Mouse (Mus musculus) limb, embryonic 14.5 days (tissue): Measurements from ENCODE around the gene Rapgef4. TPM values are rescaled to one million over a fixed set of nuclear protein-coding genes. Genes with fewer than 3 reads are reported as not detected.

ENCODE experiments used
- ATAC-seq: fragments of 200-750 bp; cut with Nextera tagmentation; 2 replicates; pipeline ENCODE4 v1.8.0; 2017; ENCODE audit warnings: low read depth, moderate number of reproducible peaks, moderate TSS enrichment; ENCODE audit not compliant: low FRiP score
- DNase-seq: peaks from one replicate; pipeline ENCODE4 v3.0.0-alpha.2; 2015; ENCODE audit warnings: low spot score
- H3K27ac ChIP-seq: fragments of 300-500 bp; sonication (generic); replicated peaks from 2 replicates; pipeline ENCODE4 v1.5.1; 2014; ENCODE audit warnings: low read depth, mild to moderate bottlenecking, low read length, moderate library complexity, mixed read lengths
- H3K27me3 ChIP-seq: fragments of 300-500 bp; sonication (generic); 2 replicates; pipeline ENCODE4 v1.6.1; 2014; ENCODE audit warnings: low read length, mixed read lengths; ENCODE audit not compliant: control insufficient read depth, insufficient read depth
- H3K36me3 ChIP-seq: fragments of 300-500 bp; sonication (generic); 2 replicates; pipeline ENCODE4 v1.6.1; 2014; ENCODE audit warnings: mild to moderate bottlenecking, low read length, moderate library complexity, mixed read lengths; ENCODE audit not compliant: control insufficient read depth, insufficient read depth
- H3K4me1 ChIP-seq: fragments of 300-500 bp; sonication (generic); 2 replicates; pipeline ENCODE4 v1.6.1; 2014; ENCODE audit warnings: antibody characterized with exemption, low read length, mixed read lengths; ENCODE audit not compliant: control insufficient read depth, insufficient read depth
- H3K4me2 ChIP-seq: fragments of 300-500 bp; sonication (generic); replicated peaks from 2 replicates; pipeline ENCODE4 v1.6.1; 2014; ENCODE audit warnings: low read depth, mild to moderate bottlenecking, low read length, moderate library complexity; ENCODE audit not compliant: severe bottlenecking
- H3K4me3 ChIP-seq: fragments of 300-500 bp; sonication (generic); replicated peaks from 2 replicates; pipeline ENCODE4 v1.5.1; 2014; ENCODE audit warnings: low read length
- H3K9ac ChIP-seq: fragments of 300-500 bp; sonication (generic); 2 replicates; pipeline ENCODE4 v1.6.1; 2014; ENCODE audit warnings: mild to moderate bottlenecking, low read depth, low read length, moderate library complexity; ENCODE audit not compliant: severe bottlenecking
- H3K9me3 ChIP-seq: fragments of 300-500 bp; sonication (generic); 2 replicates; pipeline ENCODE4 v1.6.1; 2016; ENCODE audit warnings: low read length; ENCODE audit not compliant: control insufficient read depth
- POLR2A ChIP-seq: fragments of 200-500 bp; IDR thresholded peaks from 2 replicates; pipeline ENCODE4 v1.8.0; 2012; ENCODE audit warnings: inconsistent platforms, mild to moderate bottlenecking, moderate library complexity, borderline replicate concordance; ENCODE audit not compliant: insufficient read depth, insufficient read length; ENCODE audit errors: extremely low read depth
- WGBS: fragments of 180-500 bp; shearing (Covaris S2); extraction: QIAGEN DNeasy Blood & Tissue Kit; methylation state at CpG from one replicate; pipeline ENCODE4 v1.1.7; 2014; 5-methylcytosine and 5-hydroxymethylcytosine counted together
- polyA plus RNA-seq, 2 experiments: library from polyadenylated mRNA; depleted of rRNA in 1 of 2; stranded (reverse) in 1 of 2; unstranded in 1 of 2; fragments of >200 nt; fragmentation: Nextera tagmentation in 1 of 2; extraction: Ambion mirVana in 1 of 2; gene quantifications; 2 replicates each; pipeline versions ENCODE4 v1.2.1 to v1.2.3; 2012 to 2014

Gene Rapgef4
- polyA plus RNA-seq, 2 experiments = 2.2 to 2.3 TPM

DNA sequence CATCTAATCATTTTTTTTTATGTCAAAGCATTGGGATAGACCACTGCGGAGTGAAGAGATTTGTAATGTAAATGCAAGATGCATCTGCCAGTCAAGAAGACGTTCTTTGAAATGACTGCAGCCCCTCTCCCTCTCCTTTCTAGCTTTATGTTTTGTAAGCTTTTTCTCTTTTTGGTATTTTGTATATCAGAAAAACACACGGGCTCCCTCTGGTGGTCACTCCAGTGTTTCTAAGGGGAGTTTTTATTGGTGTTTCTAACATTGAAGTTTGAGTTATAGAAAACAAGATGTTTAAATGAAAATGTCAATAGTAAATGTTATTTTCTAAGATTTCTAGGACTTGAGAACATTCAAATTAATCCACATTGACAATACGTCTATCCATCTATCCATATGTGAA lies 168.0 kb downstream of the Rapgef4 start:
- 29% methylated on average over 4 of the region's 4 CpGs for WGBS
- H3K9ac ChIP-seq = no peak overlapping the region
- peak; percentile 85 for DNase-seq

DNA sequence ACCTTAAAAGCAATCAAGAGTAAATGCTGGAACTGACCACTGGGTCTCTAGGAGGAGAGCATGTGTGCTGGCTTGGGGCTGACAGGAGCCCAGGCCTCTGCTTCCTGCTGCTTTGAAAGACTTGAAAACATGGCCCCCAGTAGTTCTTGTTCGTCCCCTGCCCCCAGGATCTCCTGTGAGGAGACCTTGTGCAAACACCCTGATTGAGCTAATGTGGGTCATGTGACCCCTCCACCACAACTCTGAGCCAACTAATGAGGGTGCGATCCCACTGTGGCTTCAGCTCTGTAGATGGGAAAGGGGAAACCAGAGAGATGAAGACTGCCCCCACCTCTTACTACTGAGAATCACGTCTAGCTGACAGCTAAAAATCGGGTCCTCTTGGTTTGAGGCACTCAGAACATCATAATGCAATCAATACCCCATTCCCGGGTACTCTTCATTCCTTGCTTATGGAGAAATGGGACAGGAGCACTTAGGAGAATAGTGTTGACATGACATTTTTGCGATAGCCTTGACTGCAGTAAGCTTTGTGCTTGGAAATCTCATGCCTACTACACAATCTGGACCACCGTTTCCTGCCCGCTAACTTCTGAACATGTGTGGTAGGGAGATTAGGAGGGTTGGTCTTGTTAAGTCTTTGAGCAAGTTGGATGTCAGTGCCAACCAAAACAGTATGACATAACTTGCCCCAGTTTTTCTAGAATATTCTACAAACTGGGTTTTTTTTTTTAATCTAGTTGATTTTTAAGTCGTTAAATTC lies 170.9 kb downstream of the Rapgef4 start:
- H3K4me2 ChIP-seq = no peak overlapping the region
- H3K27me3 ChIP-seq = no peaks in the 10 kb centered on the region
- H3K4me3 ChIP-seq = no peak overlapping the region
- H3K4me1 ChIP-seq = peaks cover 27% of the 10 kb centered on the region
- ATAC-seq (no peak), DNase-seq (no peak)
- no peak for TF ChIP-seq POLR2A
- no peak overlapping the region for H3K27ac ChIP-seq
- no peaks in the 10 kb centered on the region for H3K36me3 ChIP-seq
- H3K9me3 ChIP-seq = no peaks in the 10 kb centered on the region
- 82% methylated on average over 9 of the region's 9 CpGs for WGBS
- no peak overlapping the region for H3K9ac ChIP-seq

More for the DNA sequence above, 168.0 kb downstream of the Rapgef4 start:
- TF ChIP-seq POLR2A = no peak
- ATAC-seq = no peak
- no peaks in the 10 kb centered on the region for H3K9me3 ChIP-seq
- H3K27me3 ChIP-seq = no peaks in the 10 kb centered on the region
- no peak overlapping the region for H3K27ac ChIP-seq
- no peaks in the 10 kb centered on the region for H3K36me3 ChIP-seq
- H3K4me1 ChIP-seq = peaks cover 19% of the 10 kb centered on the region
- H3K4me3 ChIP-seq = no peak overlapping the region
- H3K4me2 ChIP-seq = no peak overlapping the region

GRCm38 (mm10) chr2:72152746-72153145 lies 171.7 kb downstream of the Rapgef4 start:
- DNase-seq (no peak), ATAC-seq (no peak)
- Histone ChIP-seq H3K27me3 (no peaks in the 10 kb centered on the region), H3K4me3 (no peak overlapping the region), H3K4me2 (no peak overlapping the region), H3K27ac (no peak overlapping the region), H3K36me3 (no peaks in the 10 kb centered on the region), H3K4me1 (peaks cover 31% of the 10 kb centered on the region), H3K9me3 (no peaks in the 10 kb centered on the region), H3K9ac (no peak overlapping the region)
- TF ChIP-seq POLR2A = no peak
- WGBS = 78% methylated on average over 2 of the region's 2 CpGs

DNA sequence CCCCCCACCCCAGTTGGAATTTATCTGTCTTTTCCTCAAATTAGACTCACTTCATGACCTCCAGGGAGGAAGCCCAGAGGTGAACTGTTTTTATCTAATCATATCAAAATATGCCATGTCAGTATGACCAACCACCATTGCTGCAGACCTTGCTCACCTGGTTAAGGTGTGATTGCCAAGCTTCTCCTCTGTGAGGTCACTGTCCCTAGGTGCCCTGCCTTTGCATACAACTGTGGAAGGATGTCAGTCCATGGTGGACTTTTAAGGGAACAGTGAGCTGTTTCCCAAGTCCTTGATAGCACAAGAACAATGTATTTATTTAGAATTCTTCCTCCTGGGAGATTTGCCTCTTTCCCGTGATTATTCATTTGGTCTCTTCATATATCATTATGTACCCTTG lies 172.8 kb downstream of the Rapgef4 start:
- no peak for TF ChIP-seq POLR2A
- Histone ChIP-seq H3K4me3 (no peak overlapping the region), H3K36me3 (no peaks in the 10 kb centered on the region), H3K4me2 (no peak overlapping the region), H3K9me3 (no peaks in the 10 kb centered on the region), H3K27me3 (no peaks in the 10 kb centered on the region), H3K27ac (no peak overlapping the region), H3K4me1 (peaks cover 27% of the 10 kb centered on the region), H3K9ac (no peak overlapping the region)
- DNase-seq (no peak), ATAC-seq (no peak)
- 84% methylated on average over 1 of the region's 1 CpGs for WGBS

DNA sequence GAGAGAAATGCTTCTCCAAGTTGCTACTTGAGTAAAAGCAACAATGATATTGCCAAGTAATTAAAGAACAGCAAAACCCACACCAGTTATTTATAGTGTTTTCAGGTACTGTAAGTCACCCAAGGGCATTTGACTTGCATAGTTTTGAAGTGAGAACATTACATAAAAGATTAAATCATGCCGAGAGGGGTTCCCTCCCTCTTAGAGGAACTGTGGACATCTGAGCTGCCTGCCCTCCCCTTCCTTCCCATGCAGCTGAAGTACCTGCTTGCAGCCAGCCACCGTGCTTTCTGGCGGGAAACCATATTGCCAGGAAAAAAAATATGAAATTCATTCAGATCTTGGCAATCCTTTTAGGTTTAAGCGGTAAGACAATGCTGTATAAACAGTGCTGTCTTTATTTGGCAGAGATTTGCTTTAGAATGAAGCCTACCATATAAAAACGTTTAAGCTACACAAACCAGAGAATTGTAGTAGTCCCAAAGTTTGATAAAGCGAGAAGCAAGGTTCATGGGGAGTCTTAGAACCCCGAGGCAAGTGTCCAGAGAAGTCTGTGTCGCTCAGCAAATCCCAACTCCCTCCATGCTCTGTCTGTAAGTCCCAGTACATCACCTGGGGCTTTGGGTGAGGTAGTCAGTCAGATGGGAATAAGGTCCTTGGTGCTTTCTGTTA lies 174.2 kb downstream of the Rapgef4 start:
- no peak overlapping the region for H3K9ac ChIP-seq
- no peak overlapping the region for H3K4me2 ChIP-seq
- no peak overlapping the region for H3K4me3 ChIP-seq
- no peaks in the 10 kb centered on the region for H3K9me3 ChIP-seq
- H3K27ac ChIP-seq = peak overlapping the region; percentile 33; the same call in 1 of the 2 replicates
- WGBS = 31% methylated on average over 8 of the region's 8 CpGs
- DNase-seq = peak; percentile 59
- H3K27me3 ChIP-seq = no peaks in the 10 kb centered on the region
- H3K4me1 ChIP-seq = peaks cover 26% of the 10 kb centered on the region
- no peak for TF ChIP-seq POLR2A
- peak; percentile 53; the same call in 1 of the 2 replicates for ATAC-seq
- H3K36me3 ChIP-seq = no peaks in the 10 kb centered on the region
